Mouse (Mus musculus) embryonic facial prominence, embryonic 11.5 days (tissue): ENCODE measurements around the gene Rps11. TPM values are rescaled to one million over a fixed set of nuclear protein-coding genes. Genes with fewer than 3 reads are reported as not detected.
A peak's percentile ranks its signal among the peaks of the same experiment; 100 is the strongest.

Source experiments
- ATAC-seq: fragments of 200-750 bp; cut with Nextera tagmentation; replicated peaks from 2 replicates; pipeline ENCODE4 v1.8.0; 2017; ENCODE audit warnings: low read depth; ENCODE audit not compliant: insufficient number of reproducible peaks, low FRiP score, low TSS enrichment
- DNase-seq: peaks from one replicate; pipeline ENCODE4 v3.0.0-alpha.2; 2015; ENCODE audit warnings: low spot score
- H3K27ac ChIP-seq: fragments of 300-500 bp; sonication (generic); replicated peaks from 2 replicates; pipeline ENCODE4 v1.5.1; 2014; ENCODE audit warnings: mild to moderate bottlenecking, low read depth, low read length, control low read depth
- H3K27me3 ChIP-seq: fragments of 300-500 bp; sonication (generic); 2 replicates; pipeline ENCODE4 v1.6.1; 2014; ENCODE audit warnings: mild to moderate bottlenecking, low read length, moderate library complexity, mixed read lengths; ENCODE audit not compliant: control insufficient read depth, insufficient read depth
- H3K36me3 ChIP-seq: fragments of 300-500 bp; sonication (generic); replicated peaks from 2 replicates; pipeline ENCODE4 v1.6.1; 2014; ENCODE audit warnings: low read depth, mild to moderate bottlenecking, low read length, moderate library complexity, mixed read lengths; ENCODE audit not compliant: control insufficient read depth, insufficient read depth
- H3K4me1 ChIP-seq: fragments of 300-500 bp; sonication (generic); 2 replicates; pipeline ENCODE4 v1.6.1; 2014; ENCODE audit warnings: low read length, mixed read lengths; ENCODE audit not compliant: control insufficient read depth, insufficient read depth
- H3K4me2 ChIP-seq: fragments of 300-500 bp; sonication (generic); 2 replicates; pipeline ENCODE4 v1.6.1; 2014; ENCODE audit warnings: low read depth, mild to moderate bottlenecking, control low read depth, low read length, moderate library complexity
- H3K4me3 ChIP-seq: fragments of 300-500 bp; sonication (generic); 2 replicates; pipeline ENCODE4 v1.5.1; 2014; ENCODE audit warnings: low read depth, low read length, control low read depth
- H3K9ac ChIP-seq: fragments of 300-500 bp; sonication (generic); replicated peaks from 2 replicates; pipeline ENCODE4 v1.6.1; 2014; ENCODE audit warnings: mild to moderate bottlenecking, control low read depth, low read length
- H3K9me3 ChIP-seq: fragments of 300-500 bp; sonication (generic); replicated peaks from 2 replicates; pipeline ENCODE4 v1.6.1; 2016; ENCODE audit warnings: mild to moderate bottlenecking, low read length, inconsistent platforms, mixed read lengths; ENCODE audit not compliant: control insufficient read depth
- WGBS: fragments of 180-500 bp; shearing (Covaris S2); extraction: QIAGEN DNeasy Blood & Tissue Kit; methylation state at CpG from one replicate; pipeline ENCODE4 v1.1.7; 2014; 5-methylcytosine and 5-hydroxymethylcytosine counted together
- polyA plus RNA-seq: library from polyadenylated mRNA; unstranded; fragments of >200 nt; fragmentation: Nextera tagmentation; extraction: Ambion mirVana; gene quantifications from 2 replicates; pipeline ENCODE4 v1.2.1, GENCODE M21; 2014

The Rps11 gene
- polyA plus RNA-seq, 1 experiment from 2014 or later = 1,602 TPM

DNA sequence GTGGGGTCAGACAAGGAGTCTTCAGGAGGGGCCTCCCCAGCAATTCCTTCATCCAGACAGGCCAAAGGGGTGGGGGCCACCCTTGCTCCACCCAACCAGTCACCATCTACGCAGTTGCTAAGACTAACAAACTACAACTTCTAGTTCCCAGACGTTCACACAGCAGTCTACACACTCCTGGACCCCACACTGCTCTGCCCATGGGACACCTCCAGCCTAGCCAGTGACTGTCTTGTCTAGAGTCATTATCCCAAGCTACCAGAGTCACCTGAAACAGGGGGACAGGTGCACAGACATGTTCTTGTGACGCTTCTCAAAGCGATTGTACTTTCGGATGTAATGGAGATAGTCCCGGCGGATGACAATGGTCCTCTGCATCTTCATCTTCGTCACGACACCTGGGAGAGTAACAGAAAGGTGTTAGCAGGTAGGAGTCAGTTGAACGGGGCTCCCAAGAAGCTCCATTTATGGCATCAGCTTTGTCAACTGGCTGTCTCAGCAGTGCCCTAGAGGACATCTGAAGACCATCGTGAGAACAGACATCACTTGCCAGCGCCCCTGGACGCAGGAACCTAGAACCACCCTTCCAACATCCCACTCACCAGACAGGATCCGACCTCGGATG, 1.6 kb downstream of the Rps11 start:
- Histone ChIP-seq H3K9me3 (no peaks in the 10 kb centered on the region), H3K4me3 (peak overlapping the region; percentile 65), H3K4me1 (peaks cover 3% of the 10 kb centered on the region), H3K36me3 (peaks cover 27% of the 10 kb centered on the region), H3K27me3 (no peaks in the 10 kb centered on the region), H3K27ac (no peak overlapping the region), H3K4me2 (peak overlapping the region; percentile 63), H3K9ac (peak overlapping the region; percentile 89)
- ATAC-seq = no peak
- 85% methylated on average over 15 of the region's 15 CpGs for WGBS
- DNase-seq = no peak

DNA sequence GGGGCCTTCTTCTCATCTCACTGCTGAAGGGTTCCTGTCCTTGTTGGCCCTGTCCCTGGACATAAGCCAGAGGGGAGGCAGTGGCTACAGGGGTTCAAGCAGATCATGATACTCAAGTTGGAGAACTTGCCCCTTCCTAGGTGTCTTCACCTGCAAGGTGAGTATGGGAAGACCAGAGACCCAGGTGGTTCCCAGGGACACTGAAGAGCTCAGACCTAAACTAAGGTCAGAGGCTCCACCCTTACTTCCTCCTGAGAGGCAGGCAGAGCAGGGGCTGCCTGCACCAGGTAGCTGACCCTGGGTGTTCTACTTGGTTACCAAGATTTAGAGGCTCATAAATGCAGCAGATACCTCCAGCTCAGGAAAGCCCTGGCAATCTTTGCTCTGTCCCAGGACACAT, 2.3 kb downstream of the Rps11 start:
- no peak for ATAC-seq
- no peak overlapping the region for H3K27ac ChIP-seq
- H3K4me1 ChIP-seq = peaks cover 3% of the 10 kb centered on the region; the same call in 1 of the 2 replicates
- H3K4me3 ChIP-seq = no peak overlapping the region
- peaks cover 27% of the 10 kb centered on the region for H3K36me3 ChIP-seq
- H3K4me2 ChIP-seq = no peak overlapping the region
- H3K27me3 ChIP-seq = no peaks in the 10 kb centered on the region
- H3K9ac ChIP-seq = peak overlapping the region; percentile 22; the same call in 1 of the 2 replicates
- H3K9me3 ChIP-seq = no peaks in the 10 kb centered on the region
- DNase-seq = no peak

DNA sequence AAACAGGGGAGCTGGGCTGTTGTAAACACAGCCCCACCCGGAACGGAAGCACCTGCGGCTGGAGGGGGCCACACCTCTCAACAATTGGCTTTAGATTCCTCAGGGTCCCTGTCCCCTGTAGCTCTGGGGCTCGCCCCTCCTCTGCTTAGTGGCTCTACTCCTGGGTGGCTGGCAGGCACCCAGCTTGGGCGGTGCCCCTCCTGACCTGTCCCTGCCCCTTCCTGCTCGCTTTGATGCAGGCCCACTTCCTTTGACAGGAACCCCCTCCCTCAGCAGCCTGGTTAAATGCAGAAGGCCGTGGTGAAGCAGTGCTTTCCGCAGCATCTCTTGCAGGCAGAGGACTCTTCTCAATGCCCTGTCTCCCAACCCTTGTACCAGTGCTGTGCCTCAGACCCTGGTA, 2.8 kb downstream of the Rps11 start:
- H3K9ac ChIP-seq = peak overlapping the region; percentile 22; the same call in 1 of the 2 replicates
- H3K27me3 ChIP-seq = no peaks in the 10 kb centered on the region
- WGBS = 68% methylated on average over 8 of the region's 8 CpGs
- no peak overlapping the region for H3K27ac ChIP-seq
- peaks cover 3% of the 10 kb centered on the region; the same call in 1 of the 2 replicates for H3K4me1 ChIP-seq
- ATAC-seq = no peak
- DNase-seq = no peak
- peaks cover 25% of the 10 kb centered on the region for H3K36me3 ChIP-seq
- no peaks in the 10 kb centered on the region for H3K9me3 ChIP-seq
- H3K4me2 ChIP-seq = no peak overlapping the region
- no peak overlapping the region for H3K4me3 ChIP-seq

DNA sequence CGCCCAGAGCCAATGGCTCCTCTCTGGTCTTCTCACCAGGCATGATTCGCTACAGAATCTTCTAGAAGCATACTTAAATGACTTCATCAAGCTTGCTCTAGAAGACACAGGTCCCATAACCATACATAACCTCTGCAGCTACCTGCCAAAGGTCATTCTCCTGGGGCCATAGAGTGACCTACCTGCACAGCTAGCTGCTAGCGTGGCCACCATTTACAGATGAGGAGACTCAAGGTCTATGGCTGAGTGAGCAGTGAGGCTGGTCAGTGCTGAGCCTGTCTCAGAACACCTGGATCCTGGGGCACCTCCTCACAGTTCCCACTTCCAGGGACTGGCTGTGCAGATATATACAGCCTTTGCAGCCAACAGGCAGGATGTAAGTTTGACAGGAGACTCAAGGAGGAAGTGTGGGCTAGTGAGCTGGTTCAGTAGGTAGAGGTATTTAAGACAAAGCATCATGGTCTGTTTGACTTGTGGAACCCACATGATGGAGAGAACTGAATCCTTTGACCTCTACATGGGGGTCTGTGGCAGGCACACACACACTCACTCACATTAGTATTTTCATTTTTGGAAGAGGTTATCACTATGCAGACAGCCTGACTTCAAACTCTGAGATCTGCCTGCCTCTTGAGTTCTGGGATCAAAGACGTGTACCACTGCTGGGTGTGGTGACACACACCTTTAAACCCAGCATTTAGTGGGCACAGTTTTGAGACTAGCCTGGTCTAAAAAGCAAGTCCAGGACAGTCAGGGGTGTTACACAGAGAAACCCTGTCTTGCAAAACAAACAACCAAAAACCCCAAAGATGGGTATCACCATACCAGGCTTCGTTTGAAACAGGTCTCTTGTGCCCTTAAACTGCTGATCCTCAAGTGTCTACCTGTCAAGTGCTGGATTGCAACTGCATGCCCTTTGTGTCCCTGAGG, 4.2 kb downstream of the Rps11 start:
- no peak for DNase-seq
- Histone ChIP-seq H3K27me3 (no peaks in the 10 kb centered on the region), H3K4me3 (no peak overlapping the region), H3K4me1 (peaks cover 3% of the 10 kb centered on the region; the same call in 1 of the 2 replicates), H3K9ac (no peak overlapping the region), H3K36me3 (peaks cover 22% of the 10 kb centered on the region), H3K27ac (no peak overlapping the region), H3K9me3 (no peaks in the 10 kb centered on the region), H3K4me2 (no peak overlapping the region)
- no peak for ATAC-seq
- WGBS = 82% methylated on average over 5 of the region's 5 CpGs

DNA sequence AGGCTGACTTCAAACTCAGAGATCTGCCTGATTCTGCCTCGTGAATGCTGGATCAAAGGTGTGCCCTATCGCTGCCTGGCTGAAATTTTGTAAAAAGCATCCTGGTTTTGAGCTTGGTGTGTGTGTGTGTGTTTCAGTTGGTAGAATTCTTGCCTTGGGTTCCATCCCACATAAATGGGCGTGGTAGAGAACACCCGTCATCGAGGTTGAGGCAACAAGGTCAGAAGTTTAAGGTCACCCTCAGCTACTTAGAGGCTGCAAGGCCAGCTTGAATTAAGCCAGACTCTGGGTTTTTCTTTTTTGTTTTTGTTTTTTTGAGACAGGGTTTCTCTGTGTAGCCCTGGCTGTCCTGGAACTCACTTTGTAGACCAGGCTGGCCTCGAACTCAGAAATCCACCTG, 5.9 kb downstream of the Rps11 start:
- no peaks in the 10 kb centered on the region for H3K9me3 ChIP-seq
- no peak overlapping the region for H3K4me2 ChIP-seq
- H3K9ac ChIP-seq = no peak overlapping the region
- H3K4me1 ChIP-seq = peaks cover 3% of the 10 kb centered on the region; the same call in 1 of the 2 replicates
- no peak for ATAC-seq
- no peak overlapping the region for H3K27ac ChIP-seq
- H3K36me3 ChIP-seq = peaks cover 22% of the 10 kb centered on the region
- H3K4me3 ChIP-seq = no peak overlapping the region
- WGBS = 88% methylated on average over 6 of the region's 6 CpGs
- H3K27me3 ChIP-seq = no peaks in the 10 kb centered on the region
- DNase-seq = no peak

DNA sequence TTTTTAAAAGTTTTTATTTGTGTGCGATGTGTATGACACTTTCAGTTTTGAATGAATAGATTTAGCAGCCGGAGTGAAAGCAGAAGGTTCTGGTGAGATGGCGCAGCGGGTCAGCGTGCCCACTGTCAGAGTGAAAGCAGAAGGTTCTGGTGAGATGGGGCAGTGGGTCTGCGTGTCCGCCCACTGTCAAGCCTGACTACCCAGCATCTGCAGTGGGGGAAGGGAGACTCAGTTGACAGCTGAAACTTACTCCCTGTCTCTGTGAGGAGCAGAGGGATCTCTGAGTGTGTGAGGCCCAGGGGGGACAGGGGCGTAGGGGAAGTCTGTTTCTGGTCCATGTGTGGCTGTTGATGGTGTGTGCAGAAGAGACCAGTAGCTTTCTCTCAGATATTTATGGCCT, 6.7 kb downstream of the Rps11 start:
- Histone ChIP-seq H3K4me3 (no peak overlapping the region), H3K4me2 (no peak overlapping the region), H3K36me3 (peaks cover 18% of the 10 kb centered on the region), H3K27me3 (no peaks in the 10 kb centered on the region), H3K9me3 (no peaks in the 10 kb centered on the region), H3K4me1 (peaks cover 3% of the 10 kb centered on the region; the same call in 1 of the 2 replicates), H3K9ac (no peak overlapping the region), H3K27ac (no peak overlapping the region)
- WGBS = 83% methylated on average over 8 of the region's 8 CpGs
- ATAC-seq (no peak), DNase-seq (no peak)

DNA sequence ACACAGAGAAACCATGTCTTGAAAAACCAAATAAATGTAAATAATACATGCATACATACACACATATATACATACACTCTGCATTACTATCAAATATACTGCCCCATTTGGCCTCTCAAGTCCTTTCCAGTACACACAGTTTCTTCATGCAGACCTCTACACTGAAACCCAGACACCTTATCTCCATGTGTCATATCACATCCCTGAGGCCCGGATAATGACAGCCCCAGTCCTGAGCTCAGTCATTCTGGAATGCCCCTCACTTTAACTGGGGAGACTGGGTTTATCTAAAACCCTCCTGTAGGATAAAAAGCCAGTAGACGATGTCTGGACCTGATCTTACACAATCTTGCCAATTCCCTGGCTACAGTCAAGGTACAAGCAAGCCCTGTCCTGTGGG, 10.8 kb downstream of the Rps11 start:
- Histone ChIP-seq H3K4me2 (no peak overlapping the region), H3K4me1 (no peaks in the 10 kb centered on the region), H3K9me3 (no peaks in the 10 kb centered on the region), H3K27me3 (no peaks in the 10 kb centered on the region), H3K9ac (no peak overlapping the region), H3K36me3 (no peaks in the 10 kb centered on the region), H3K4me3 (no peak overlapping the region), H3K27ac (no peak overlapping the region)
- 75% methylated on average over 2 of the region's 2 CpGs for WGBS
- DNase-seq (no peak), ATAC-seq (no peak)

DNA sequence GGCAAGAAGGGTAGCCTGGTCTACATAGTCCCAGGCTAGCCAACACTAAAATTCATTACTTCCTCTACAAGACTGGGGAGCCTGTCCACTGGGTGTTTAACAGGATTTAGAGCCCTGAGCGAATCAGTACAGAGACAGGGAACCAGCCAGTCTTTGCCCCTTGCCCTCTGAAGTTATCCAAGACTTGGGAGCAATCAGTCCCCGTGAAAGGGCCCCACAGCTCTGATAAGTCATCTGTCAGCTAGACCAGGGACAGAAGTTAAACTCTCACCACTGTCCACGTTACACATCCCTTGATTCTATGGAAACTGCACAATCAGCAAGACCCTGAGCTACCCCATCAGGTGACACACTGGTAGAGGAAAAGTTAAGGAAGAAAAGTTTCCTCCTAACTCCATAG, 11.7 kb downstream of the Rps11 start:
- no peaks in the 10 kb centered on the region for H3K36me3 ChIP-seq
- no peak overlapping the region for H3K4me2 ChIP-seq
- no peak overlapping the region for H3K27ac ChIP-seq
- H3K9me3 ChIP-seq = no peaks in the 10 kb centered on the region
- H3K9ac ChIP-seq = no peak overlapping the region
- no peak overlapping the region for H3K4me3 ChIP-seq
- no peaks in the 10 kb centered on the region for H3K4me1 ChIP-seq
- H3K27me3 ChIP-seq = no peaks in the 10 kb centered on the region
- no peak for ATAC-seq
- DNase-seq = no peak
- 61% methylated on average over 3 of the region's 3 CpGs for WGBS
